Mouse (Mus musculus) liver, embryonic 14.5 days (tissue): Measurements from ENCODE around the gene 4931406P16Rik.

Experiments
- CTCF ChIP-seq: IDR thresholded peaks from 2 replicates; pipeline ENCODE4 v1.5.1; 2016; ENCODE audit warnings: antibody characterized with exemption, low read depth, control low read depth
- EP300 ChIP-seq: IDR thresholded peaks from 2 replicates; pipeline ENCODE4 v1.6.1; 2016; ENCODE audit warnings: antibody characterized with exemption, low read depth

GRCm38 (mm10) chr7:34228641-34229040 is 84.7 kb downstream of the 4931406P16Rik start:
- TF ChIP-seq CTCF, result no peak
- no peak for TF ChIP-seq EP300
